Mouse (Mus musculus): ENCODE measurements around the gene Dock3.

- TF ChIP-seq CTCF (conservative IDR thresholded peaks at IDR 0.05; ENCODE audit: low read length) (no peak), POU5F1 (IDR thresholded peaks at IDR 0.05; ENCODE audit: borderline replicate concordance, low read length) (no peak), NANOG (IDR thresholded peaks at IDR 0.05; ENCODE audit: borderline replicate concordance, low read length) (no peak)
Measured at GRCm38 (mm10) chr9:106901596-106901995, 330.1 kb downstream of the Dock3 start.

Measured in E14TG2a.4 (cell line).